Mouse (Mus musculus): ENCODE results near the gene Spns2.

The Spns2 gene

DNA sequence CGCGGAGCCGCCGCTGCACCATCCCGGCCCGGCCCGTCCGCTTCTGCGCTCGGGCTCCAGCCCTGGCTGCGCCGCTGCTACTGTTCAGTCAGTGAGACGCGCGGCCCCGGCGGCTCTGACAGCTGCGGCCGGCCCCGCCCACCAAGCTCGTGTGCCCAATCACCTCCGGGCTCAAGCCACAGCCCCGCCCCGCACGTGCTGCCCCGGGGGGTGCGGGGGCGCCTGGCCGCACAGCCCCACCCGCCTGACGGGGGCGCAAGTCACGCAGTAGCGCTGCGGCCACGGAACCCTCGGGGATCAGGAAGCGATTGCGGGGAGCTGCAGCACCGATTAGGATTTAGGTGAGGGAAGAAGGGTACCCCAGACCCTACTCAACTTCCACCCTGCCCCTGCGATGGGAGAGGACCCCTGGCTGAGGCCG lies at the start of gene Spns2:
Spns2 (minus strand) TSS at position 24 of the 421 bp plus-strand sequence.
- no peak for DNase-seq (ENCODE audit: extremely low spot score, low read depth, low spot score)

GRCm38 (mm10) chr11:72538811-72539210 lies 49.1 kb upstream of the Spns2 start:
- no peak for DNase-seq (ENCODE audit: extremely low spot score, low read depth, low spot score)

DNA sequence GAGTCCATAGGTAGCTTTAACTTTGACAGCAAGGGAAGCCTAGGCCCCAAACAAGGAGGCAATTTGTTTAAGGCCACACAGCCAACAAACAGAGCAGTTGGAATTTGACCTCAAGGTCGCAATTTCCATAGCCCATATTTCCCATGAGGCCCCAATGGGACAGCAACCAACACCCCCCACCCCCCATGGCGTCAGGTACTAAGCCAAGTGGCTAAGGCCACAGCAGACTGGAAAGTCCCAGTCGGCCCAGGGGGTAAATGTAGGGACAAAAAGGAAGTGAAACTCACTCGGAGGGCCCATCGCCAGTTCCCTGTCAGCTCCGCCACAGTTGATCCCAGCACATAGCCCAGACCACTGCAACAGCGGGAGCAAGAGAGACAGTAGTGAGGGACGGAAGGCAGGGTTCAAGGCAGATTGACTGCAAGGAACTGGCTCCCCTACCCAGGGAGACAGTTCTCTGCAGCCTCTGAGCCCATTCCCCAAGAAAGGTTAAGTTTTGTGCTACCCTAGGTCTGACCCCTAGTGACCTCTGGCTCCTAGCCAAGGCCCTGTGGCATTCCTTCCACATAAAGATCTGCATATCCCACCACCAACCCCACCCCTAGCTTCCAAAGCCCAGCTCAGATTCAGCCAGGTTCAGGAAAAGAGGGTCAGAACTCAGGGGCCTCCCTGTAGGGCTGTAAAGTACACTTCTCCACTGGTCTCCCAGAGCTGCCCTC lies 48.5 kb upstream of the Spns2 start:
- DNase-seq (ENCODE audit: extremely low spot score, low read depth, low spot score), result no peak

DNA sequence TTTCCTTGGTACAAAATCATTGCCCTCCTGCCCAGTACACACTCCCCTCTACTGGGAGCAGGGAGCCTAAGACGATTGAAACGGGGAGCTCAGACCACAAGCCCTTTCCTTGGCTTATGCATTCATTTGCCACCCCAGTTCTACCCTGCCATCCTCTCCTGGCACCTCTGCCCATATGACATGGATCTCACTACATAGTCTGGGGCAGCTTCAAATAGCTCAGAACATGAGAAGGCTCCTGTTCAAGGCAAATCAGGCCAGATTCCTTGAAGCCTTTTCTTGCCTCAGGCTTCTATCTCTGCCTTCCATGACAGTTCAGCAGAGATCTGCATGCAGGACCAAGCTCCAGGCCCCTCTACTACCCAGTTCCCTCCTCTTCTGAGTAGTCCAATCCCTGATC lies 47.8 kb upstream of the Spns2 start:
- DNase-seq (ENCODE audit: extremely low spot score, low read depth, low spot score), result no peak

DNA sequence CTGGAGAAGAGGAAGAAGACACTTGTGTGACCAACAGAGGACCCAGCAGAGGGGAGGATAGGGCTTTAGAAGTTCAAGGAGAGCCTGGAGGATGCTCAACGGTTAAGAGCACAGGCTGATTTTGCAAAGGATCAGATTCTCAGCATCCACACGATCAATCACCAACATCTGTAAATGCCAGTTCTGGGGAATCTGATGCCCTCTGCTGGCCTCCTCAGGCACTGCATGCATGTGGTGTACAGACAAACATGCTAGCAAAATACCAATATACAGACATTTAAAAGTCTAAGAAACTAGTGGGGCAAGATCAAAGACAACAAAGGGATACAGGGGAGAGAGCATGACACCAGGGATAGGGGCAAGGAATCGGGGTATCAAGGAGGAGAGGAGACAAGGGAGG lies 45.8 kb upstream of the Spns2 start:
- no peak for DNase-seq (ENCODE audit: extremely low spot score, low read depth, low spot score)

- DNase-seq (ENCODE audit: extremely low spot score, low read depth, low spot score), result no peak
These were observed 43.2 kb upstream of the Spns2 start for GRCm38 (mm10) chr11:72532890-72533289.

DNA sequence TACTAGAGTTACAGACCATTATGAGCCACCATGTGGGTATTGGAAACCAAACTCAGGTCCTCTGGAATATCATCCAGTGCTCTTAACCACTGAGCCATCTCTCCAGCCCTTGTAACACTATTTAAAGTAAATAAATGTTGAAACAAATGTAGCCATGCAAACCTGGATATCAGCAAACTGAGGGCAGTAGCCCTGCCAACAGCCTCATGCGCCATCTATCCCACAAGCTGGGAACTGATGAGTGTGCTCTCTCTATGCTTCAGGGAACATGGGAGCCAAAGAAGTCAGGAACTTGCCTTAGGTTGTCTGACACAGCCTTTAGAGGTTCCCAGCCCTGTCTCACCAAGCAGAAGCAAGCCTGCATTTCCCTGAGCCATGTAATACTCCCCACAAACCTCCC lies 41.9 kb upstream of the Spns2 start:
- DNase-seq (ENCODE audit: extremely low spot score, low read depth, low spot score), result no peak

DNA sequence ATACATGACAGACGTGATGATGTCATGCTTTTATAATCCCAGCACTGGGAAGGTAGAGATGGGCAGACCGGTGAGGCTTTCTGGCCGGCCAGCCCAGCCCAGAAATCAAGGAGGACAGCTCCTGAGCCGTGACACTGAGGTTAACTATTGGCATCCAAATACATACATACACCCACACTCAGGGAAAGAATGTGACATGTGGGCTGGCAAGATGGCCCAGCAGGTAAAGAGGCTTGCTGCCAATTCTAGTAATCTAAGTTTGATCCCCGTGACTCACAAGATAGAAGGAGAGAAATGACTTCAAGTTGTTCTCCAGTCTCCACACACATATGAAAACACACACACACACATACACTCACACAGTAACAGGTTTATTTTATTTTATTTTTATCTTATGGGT lies 41.4 kb upstream of the Spns2 start:
- no peak for DNase-seq (ENCODE audit: extremely low spot score, low read depth, low spot score)

DNA sequence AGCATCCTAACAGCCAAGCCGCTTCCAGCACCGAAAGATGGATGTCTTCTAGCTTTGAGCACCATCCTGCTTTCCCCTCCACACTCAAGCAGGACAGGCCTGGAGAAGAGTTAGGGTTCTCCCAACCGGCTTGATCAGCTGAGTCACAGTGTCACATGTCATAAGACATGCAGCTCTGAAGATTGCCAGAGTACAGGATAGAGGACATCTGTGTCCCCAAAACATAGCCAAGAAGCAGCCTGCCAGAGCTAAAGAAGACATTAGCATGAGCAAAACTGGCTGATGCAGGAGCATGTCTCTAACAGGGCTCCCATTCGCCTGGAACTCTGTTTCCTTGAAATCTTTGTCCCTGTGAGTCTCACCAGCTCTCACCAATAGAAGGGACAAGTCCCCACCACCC lies 36.5 kb upstream of the Spns2 start:
- no peak for DNase-seq (ENCODE audit: extremely low spot score, low read depth, low spot score)

- no peak for DNase-seq (ENCODE audit: extremely low spot score, low read depth, low spot score)
These were observed 34.0 kb upstream of the Spns2 start for GRCm38 (mm10) chr11:72523711-72524110.

GRCm38 (mm10) chr11:72522616-72523041 lies 32.9 kb upstream of the Spns2 start:
- DNase-seq (ENCODE audit: extremely low spot score, low read depth, low spot score), result no peak

DNA sequence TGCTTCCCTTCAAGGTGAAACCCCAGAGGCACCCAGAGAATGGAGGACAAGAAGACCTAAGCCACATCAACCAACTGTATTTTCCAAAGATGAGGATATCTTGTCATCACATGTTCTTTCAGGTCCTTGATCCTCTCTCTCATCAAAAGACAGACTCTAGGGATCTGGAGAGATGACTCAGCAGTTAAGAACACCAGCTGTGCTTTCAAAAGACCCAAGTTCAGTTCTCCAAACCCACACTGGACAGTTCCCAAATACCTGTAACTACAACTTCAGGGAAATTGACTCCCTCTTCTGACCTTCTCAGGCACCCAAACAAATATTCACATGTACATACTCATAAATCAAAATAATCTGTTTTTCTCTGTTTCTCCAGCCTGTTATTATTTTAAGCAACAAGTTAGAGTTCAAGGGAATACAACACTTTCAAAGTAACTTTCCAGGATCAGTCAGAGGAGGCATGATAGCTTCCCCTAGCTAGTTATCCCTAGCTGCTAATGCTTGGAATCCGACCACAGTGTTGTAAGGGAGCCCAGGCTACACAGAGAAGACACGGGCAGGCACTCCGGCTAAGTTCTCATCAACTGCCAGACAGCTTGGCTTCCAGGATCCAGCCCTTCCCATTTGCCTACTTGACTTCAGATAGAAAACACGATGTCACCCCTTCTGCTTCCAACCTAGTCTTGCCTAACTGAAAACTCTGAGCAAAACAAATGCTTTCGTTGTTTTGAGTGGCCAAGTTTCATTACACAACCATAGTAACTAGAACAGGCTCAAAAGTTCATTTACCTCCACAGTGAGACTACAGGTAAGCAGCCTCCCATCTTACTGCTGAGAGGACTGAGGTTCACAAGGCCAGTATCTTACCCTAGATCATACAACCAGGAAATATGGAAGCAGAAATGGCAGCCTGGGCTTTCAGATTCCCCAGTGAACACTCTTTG lies 32.2 kb upstream of the Spns2 start:
- DNase-seq (ENCODE audit: extremely low spot score, low read depth, low spot score), result no peak

DNA sequence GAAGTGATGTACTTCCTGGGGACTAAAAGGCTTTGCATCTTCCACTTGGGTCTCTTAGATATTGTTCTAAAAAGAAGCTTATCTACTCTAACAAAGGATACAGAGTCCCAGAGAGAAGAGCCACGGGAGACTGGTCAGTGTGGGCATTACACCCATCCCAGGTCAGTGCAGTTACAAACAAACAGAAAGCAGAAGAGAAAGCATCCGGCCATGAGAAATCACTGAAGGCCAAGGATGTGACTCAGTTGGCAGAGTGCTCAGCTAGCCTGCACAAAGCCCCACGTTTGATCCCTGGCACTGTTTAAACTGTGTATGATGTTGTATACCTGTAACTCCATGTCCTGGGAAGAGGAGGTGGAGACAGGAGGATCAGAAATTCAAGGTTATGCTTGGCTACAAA lies 30.2 kb upstream of the Spns2 start:
- no peak for DNase-seq (ENCODE audit: extremely low spot score, low read depth, low spot score)

- no peak for DNase-seq (ENCODE audit: extremely low spot score, low read depth, low spot score)
These were observed 29.5 kb upstream of the Spns2 start for GRCm38 (mm10) chr11:72519189-72519588.

- no peak for DNase-seq (ENCODE audit: extremely low spot score, low read depth, low spot score)
These were observed 28.7 kb upstream of the Spns2 start for GRCm38 (mm10) chr11:72518449-72518848.

- DNase-seq (ENCODE audit: extremely low spot score, low read depth, low spot score), result no peak
These were observed 25.3 kb upstream of the Spns2 start for GRCm38 (mm10) chr11:72514967-72515366.

- DNase-seq (ENCODE audit: extremely low spot score, low read depth, low spot score), result no peak
These were observed 18.9 kb upstream of the Spns2 start for GRCm38 (mm10) chr11:72508651-72509050.

- DNase-seq (ENCODE audit: extremely low spot score, low read depth, low spot score), result no peak
These were observed 17.9 kb upstream of the Spns2 start for GRCm38 (mm10) chr11:72507651-72508050.

DNA sequence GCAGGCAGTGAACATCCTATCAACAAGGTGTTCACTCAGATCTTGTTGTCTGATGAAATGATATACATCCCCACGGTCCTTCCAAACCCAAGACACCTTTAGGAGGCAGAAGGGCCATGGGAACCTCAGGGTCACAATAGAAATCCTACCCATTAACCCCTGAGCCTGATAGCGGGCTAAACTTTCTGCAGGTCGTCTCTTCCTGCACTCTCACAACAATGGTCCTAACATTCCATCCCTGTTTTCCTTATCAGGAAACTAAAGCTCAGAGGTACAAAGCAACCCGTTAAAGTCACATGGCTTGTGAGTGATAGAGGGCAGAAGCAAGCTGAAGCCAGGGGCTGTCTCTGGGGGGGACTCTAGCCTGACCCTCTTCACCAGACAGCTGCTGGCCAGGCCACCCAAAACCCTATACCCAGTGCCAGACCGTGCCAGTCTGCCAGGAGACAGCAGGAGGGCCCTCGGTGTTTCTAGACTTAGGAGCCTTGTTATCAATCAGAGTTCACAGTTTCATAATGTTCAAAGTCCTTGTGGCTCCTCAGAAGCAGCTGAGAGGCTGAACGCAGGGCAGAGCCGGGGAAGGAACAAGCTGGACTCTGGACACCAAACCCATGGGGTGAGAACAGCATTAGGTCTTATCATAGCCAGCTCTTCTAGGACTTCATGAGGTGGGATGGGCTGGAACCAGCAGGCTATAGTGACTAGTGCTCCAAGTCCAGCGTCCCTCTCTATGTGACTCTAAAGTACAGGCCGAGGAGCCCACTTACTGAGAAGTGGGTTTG lies 14.5 kb upstream of the Spns2 start:
- no peak for DNase-seq (ENCODE audit: extremely low spot score, low read depth, low spot score)

DNA sequence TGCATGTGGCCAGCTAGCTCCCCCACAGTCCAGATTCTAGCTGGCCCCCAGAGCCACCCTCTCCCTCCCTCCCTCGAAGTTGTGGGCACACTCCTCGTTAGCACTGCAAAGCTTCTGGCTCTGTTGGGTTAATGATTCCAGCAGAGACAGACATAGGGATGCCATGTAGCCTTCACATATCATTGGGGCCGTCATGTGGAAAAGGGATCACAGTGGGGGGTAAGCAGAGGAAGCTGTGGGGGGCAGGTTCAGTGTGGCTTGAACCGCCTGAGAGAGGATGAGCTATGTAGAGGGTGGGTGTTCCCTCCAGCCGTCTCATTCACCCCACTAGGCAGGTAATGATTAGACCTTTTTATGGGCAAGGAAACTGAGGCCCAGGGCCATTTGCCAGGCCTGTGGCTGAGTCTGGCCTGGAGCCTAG lies 13.8 kb upstream of the Spns2 start:
- no peak for DNase-seq (ENCODE audit: extremely low spot score, low read depth, low spot score)

DNA sequence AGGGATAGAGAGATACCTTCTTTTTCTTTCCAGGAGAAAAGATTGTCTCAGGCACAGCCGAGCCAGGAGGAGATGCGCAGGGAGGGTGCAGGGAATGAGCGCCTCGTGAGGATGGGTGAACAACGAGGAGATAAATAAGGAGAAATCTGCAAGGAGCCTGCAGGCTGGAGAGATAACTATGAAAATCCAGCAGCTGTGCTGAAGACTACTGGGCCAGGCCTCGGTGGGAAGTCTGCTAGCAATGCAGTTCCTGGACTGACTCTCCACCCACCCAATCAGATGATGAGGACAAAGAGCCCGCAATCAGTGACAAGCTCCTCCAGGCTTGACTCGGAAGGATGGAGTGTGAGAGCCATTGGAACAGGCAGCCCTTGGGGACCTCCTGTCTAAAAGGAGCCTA lies 12.5 kb upstream of the Spns2 start:
- DNase-seq (ENCODE audit: extremely low spot score, low read depth, low spot score), result no peak
